Mouse (Mus musculus): ENCODE measurements at regions not wholly inside any gene's neighbourhood (a gene's known extent, or its start where the extent isn't known, plus 50 kb on each side); places are given as distances from the start of the nearest gene placed in this dataset.
A peak's percentile ranks its signal among the peaks of the same experiment; 100 is the strongest.

GRCm38 (mm10) chr6:117660576-117660975 is 180.4 kb upstream of the Zfp637 start:
- Histone ChIP-seq H3K27ac (no peak overlapping the region), H3K4me3 (no peak overlapping the region)
- intact Hi-C loops (cut with DNase I), result no loop called here
- peak; percentile 66 for TF ChIP-seq CTCF (IDR thresholded peaks at IDR 0.05)
- no peak for DNase-seq

DNA sequence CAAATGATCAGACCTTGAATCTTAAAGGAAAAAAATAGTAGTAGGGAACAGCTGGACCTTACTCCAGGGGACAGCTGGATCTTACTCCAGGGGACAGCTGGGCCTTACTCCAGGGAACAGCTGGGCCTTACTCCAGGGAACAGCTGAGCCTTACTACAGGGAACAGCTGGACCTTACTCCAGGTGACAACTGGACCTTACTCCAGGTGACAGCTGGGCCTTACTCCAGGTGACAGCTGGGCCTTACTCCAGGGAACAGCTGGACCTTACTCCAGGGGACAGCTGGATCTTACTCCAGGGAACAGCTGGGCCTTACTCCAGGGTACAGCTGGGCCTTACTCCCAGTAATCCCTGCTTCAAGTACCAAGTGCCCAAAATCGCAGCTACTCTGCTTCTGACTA is 178.3 kb upstream of the Zfp637 start:
- intact Hi-C loops (cut with DNase I), result no loop called here
- TF ChIP-seq CTCF (IDR thresholded peaks at IDR 0.05), result no peak
- no peak for DNase-seq
- H3K27ac ChIP-seq, result no peak overlapping the region
- H3K4me3 ChIP-seq, result no peak overlapping the region

- no peak for DNase-seq
- H3K4me3 ChIP-seq, result no peak overlapping the region
- H3K27ac ChIP-seq, result no peak overlapping the region
- intact Hi-C loops (cut with DNase I), result no loop called here
- TF ChIP-seq CTCF (IDR thresholded peaks at IDR 0.05), result no peak
Observed at GRCm38 (mm10) chr6:117670337-117670736, 170.6 kb upstream of the Zfp637 start.

DNA sequence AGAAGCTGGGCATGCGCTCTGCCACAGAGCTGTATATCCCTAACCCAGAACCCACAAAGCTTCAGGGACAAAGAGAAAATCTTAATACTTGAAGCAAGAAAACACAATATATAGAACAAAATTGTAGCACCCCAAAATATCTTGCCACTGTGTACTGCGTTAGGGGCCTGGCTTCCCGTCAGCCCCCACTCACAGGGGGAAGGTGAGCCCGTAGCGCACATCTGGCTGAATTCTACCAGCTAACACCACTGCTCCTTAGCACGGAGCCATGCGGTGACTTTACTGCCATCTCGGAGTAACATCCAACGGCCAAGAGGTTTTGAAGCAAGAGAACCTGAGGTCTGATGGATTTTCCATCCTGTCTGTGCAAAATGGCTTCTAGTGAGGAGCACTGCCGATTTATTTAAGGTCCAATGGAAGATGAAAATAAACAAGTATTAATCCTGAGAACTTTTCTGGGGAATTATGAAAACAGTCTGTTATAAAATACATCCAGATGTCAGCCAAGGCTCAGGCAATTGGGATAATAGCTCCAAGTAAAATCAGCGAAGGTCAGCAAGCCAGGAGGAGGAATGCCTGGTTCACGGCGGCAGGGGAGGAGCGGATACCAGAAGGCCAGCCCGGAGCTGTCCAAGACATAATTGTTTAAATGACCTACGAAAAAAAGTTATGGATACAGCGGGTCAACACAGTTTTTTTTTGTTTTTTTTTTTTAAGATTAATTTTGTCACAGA is 170.0 kb upstream of the Zfp637 start:
- no peak for TF ChIP-seq CTCF (IDR thresholded peaks at IDR 0.05)
- intact Hi-C loops (cut with DNase I), result no loop called here
- H3K27ac ChIP-seq, result peak overlapping the region; percentile 63
- no peak overlapping the region for H3K4me3 ChIP-seq
- no peak for DNase-seq

DNA sequence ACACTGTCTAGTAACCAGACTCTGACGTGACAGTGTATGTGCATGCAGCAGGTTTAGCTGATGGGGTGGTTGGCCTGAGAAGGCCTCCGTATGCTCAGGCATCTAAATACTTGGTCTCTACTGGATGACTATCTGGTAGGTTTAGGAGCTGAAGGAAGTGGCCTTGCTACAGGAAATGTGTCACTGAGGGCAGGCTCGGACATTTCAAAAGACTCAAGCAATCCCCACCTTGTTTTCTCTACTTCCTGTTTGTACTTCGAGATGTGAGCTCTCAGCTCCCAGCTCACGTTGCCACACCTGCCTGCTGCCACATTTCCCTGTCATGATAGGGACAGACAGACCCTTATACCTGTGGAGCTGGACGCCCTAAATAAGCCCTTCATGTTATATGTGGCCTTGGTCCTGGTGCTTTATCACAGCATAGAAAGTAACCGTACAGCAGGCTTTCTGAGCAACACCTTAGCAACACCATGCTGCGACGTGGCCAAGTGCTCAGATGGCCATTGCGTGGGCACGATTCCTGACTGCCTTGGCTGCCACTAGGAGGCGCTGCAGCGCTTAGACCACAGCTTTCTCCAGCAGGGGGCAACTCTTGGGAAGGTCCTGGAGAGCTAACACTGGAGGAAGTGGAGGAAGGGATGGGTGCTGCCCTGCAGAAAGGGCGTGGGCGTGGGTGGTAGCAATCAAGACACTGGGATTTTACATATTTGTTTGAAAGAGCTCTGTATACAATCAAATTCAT is 165.8 kb upstream of the Zfp637 start:
- DNase-seq, result peak; percentile 31
- no peak overlapping the region for H3K4me3 ChIP-seq
- H3K27ac ChIP-seq, result no peak overlapping the region; the same call in 1 of the 2 replicates
- TF ChIP-seq CTCF (IDR thresholded peaks at IDR 0.05), result peak; percentile 71
- intact Hi-C loops (cut with DNase I), result no loop called here

GRCm38 (mm10) chr6:117676064-117676821 is 164.7 kb upstream of the Zfp637 start:
- TF ChIP-seq CTCF (IDR thresholded peaks at IDR 0.05), result no peak
- H3K27ac ChIP-seq, result no peak overlapping the region
- intact Hi-C loops (cut with DNase I), result no loop called here
- no peak for DNase-seq
- H3K4me3 ChIP-seq, result no peak overlapping the region

GRCm38 (mm10) chr6:117677062-117677461 is 163.9 kb upstream of the Zfp637 start:
- no peak for DNase-seq
- intact Hi-C loops (cut with DNase I), result no loop called here

GRCm38 (mm10) chr6:117677821-117678220 is 163.2 kb upstream of the Zfp637 start:
- intact Hi-C loops (cut with DNase I), result no loop called here
- TF ChIP-seq CTCF (IDR thresholded peaks at IDR 0.05), result no peak
- no peak for DNase-seq
- Histone ChIP-seq H3K27ac (no peak overlapping the region), H3K4me3 (no peak overlapping the region)

More at GRCm38 (mm10) chr6:117677062-117677461, 163.9 kb upstream of the Zfp637 start:
- H3K27ac ChIP-seq, result no peak overlapping the region
- H3K4me3 ChIP-seq, result no peak overlapping the region
- TF ChIP-seq CTCF (IDR thresholded peaks at IDR 0.05), result no peak

DNA sequence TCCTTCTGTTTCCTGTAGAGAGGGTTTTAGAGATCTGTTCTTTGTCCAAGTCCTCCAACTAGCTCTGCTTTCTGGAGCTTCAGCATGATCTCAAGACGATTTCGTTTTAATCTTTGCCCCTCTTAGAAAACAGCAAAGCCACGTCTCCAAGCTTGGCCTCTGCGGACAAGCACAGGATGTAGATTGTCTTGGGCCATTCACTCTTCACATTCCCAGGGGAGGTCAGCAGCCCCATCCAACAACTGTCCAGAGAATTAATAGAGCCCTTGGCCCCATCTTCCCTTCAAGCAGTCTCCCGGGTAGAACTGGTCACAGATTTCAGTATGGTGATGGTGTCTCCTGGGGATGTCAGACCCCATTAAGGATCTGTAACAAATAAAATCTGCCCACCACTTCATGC is 162.7 kb upstream of the Zfp637 start:
- TF ChIP-seq CTCF (IDR thresholded peaks at IDR 0.05), result no peak
- intact Hi-C loops (cut with DNase I), result no loop called here
- no peak for DNase-seq
- no peak overlapping the region for H3K27ac ChIP-seq
- H3K4me3 ChIP-seq, result no peak overlapping the region

- no peak for TF ChIP-seq CTCF (IDR thresholded peaks at IDR 0.05)
- DNase-seq, result no peak
- Histone ChIP-seq H3K27ac (no peak overlapping the region), H3K4me3 (no peak overlapping the region)
- intact Hi-C loops (cut with DNase I), result no loop called here
Observed at GRCm38 (mm10) chr6:117678877-117679276, 162.1 kb upstream of the Zfp637 start.

DNA sequence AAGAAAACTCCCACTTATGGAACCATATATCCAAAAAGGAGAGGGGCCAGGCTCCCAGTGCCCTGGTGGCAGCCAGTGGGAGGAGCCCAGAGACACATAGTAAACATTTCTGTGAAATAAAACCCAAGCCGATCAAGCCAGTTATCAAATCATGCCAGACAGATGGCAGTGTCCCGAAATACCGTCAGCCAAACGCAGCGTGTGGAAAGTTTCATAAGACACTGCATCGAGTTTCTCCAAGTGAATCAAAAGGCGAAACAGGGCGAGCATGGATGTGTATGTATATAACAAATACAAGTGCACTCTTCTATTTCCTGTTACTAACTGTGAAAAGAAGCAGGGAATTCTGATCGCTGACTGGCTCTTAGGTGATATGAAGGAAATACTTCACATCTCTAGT is 154.8 kb upstream of the Zfp637 start:
- TF ChIP-seq CTCF (IDR thresholded peaks at IDR 0.05), result no peak
- H3K27ac ChIP-seq, result no peak overlapping the region
- no peak for DNase-seq
- no peak overlapping the region for H3K4me3 ChIP-seq
- intact Hi-C loops (cut with DNase I), result loop anchor here (5.0 to 10.0 kb wide), 2 partner anchors 139 to 519 kb away; partner anchors contain the start of gene Cxcl12

- Histone ChIP-seq H3K27ac (no peak overlapping the region), H3K4me3 (no peak overlapping the region)
- intact Hi-C loops (cut with DNase I), result loop anchor here (5.0 to 10.0 kb wide), 2 partner anchors 138 to 520 kb away; partner anchors contain the start of gene Cxcl12
- peak; percentile 70 for DNase-seq
- peak; percentile 81 for TF ChIP-seq CTCF (IDR thresholded peaks at IDR 0.05)
Observed at GRCm38 (mm10) chr6:117687045-117687444, 153.9 kb upstream of the Zfp637 start.

Data from gastrocnemius, adult 2 months (tissue).